ENCODE assay signal across 24 mouse cellular contexts in genomic region chr10:126299962-126300361, GRCm38 (mm10).
DNase-seq lines count a peak whose midpoint lies in the region; ATAC-seq lines count a peak whose summit lies in the region.
"Had no signal": no experiment of that assay in that cellular context is flagged by ENCODE, and none has a peak within 500 bp of the region (broad histone marks: within the 10 kb centered on the region; RNA-seq: fewer than 3 reads in every experiment).

No protein-coding gene starts in this region.

- DNase-seq in forebrain, embryonic 11.5 days (ENCODE audit: low spot score), result no peak
- peak; percentile 41 for DNase-seq in right cerebral cortex, postnatal 4 days
- DNase-seq in right cerebral cortex, postnatal 14 days, result no peak
- no peak for DNase-seq in spleen, adult 18-20 months
- DNase-seq: adrenal gland, adult 2 months; adrenal gland, postnatal 14 days; cerebellum, adult 18-20 months; cerebellum, adult 9-10 months; cerebellum, postnatal 14 days; gastrocnemius, postnatal 10 days; gastrocnemius, postnatal 36 days; heart, postnatal 36 days; kidney, adult 11 months; kidney, adult 8-10 months had no signal

- no peaks in the 10 kb centered on the region for H3K36me3 ChIP-seq in forebrain, embryonic 15.5 days
- H3K36me3 ChIP-seq in forebrain, embryonic 11.5 days (ENCODE audit: control insufficient read depth, insufficient read depth, low read length), result no peaks in the 10 kb centered on the region
- H3K36me3 ChIP-seq in forebrain, embryonic 16.5 days (ENCODE audit: control insufficient read depth, insufficient read depth), result no peaks in the 10 kb centered on the region
- H3K36me3 ChIP-seq: embryonic facial prominence, embryonic 12.5 days; embryonic facial prominence, embryonic 15.5 days; hindbrain, embryonic 10.5 days had no signal

- no peak overlapping the region for H3K4me2 ChIP-seq in forebrain, embryonic 15.5 days (replicated peaks)
- no peak overlapping the region for H3K4me2 ChIP-seq in forebrain, embryonic 11.5 days (ENCODE audit: low read depth, low read length, severe bottlenecking)
- H3K4me2 ChIP-seq in forebrain, embryonic 16.5 days (ENCODE audit: low read length), result no peak overlapping the region
- H3K4me2 ChIP-seq: embryonic facial prominence, embryonic 12.5 days; embryonic facial prominence, embryonic 15.5 days; heart, embryonic 11.5 days; hindbrain, embryonic 14.5 days had no signal

- H3K9me3 ChIP-seq in forebrain, embryonic 15.5 days, result no peaks in the 10 kb centered on the region
- no peaks in the 10 kb centered on the region for H3K9me3 ChIP-seq in forebrain, embryonic 11.5 days (ENCODE audit: control insufficient read depth, low read length)
- H3K9me3 ChIP-seq in forebrain, embryonic 16.5 days (ENCODE audit: control insufficient read depth, low read length), result no peaks in the 10 kb centered on the region
- H3K9me3 ChIP-seq: embryonic facial prominence, embryonic 12.5 days; embryonic facial prominence, embryonic 15.5 days; hindbrain, embryonic 10.5 days had no signal

- H3K27me3 ChIP-seq in forebrain, embryonic 15.5 days, result no peaks in the 10 kb centered on the region
- no peaks in the 10 kb centered on the region for H3K27me3 ChIP-seq in forebrain, embryonic 11.5 days (ENCODE audit: control insufficient read depth, insufficient read depth, low read length)
- H3K27me3 ChIP-seq in forebrain, embryonic 16.5 days (replicated peaks; ENCODE audit: control insufficient read depth, insufficient read depth, low read length), result no peaks in the 10 kb centered on the region
- H3K27me3 ChIP-seq: embryonic facial prominence, embryonic 12.5 days; embryonic facial prominence, embryonic 15.5 days had no signal

- ATAC-seq in forebrain, embryonic 15.5 days (replicated peaks), result peak; percentile 70; the same call in 1 of the 2 replicates
- no peak for ATAC-seq in forebrain, embryonic 11.5 days (replicated peaks; ENCODE audit: low FRiP score)
- peak; percentile 67 for ATAC-seq in forebrain, embryonic 16.5 days
- ATAC-seq: CD4-positive, CD25-positive, alpha-beta regulatory T cell, adult 4 months; hindbrain, postnatal 0 days; inflammation-experienced regulatory T-cells, adult 6 months had no signal

- no peak overlapping the region for H3K4me3 ChIP-seq in forebrain, embryonic 15.5 days
- H3K4me3 ChIP-seq in forebrain, embryonic 11.5 days (ENCODE audit: low read depth, low read length), result no peak overlapping the region
- no peak overlapping the region for H3K4me3 ChIP-seq in forebrain, embryonic 16.5 days (replicated peaks; ENCODE audit: low read length)
- H3K4me3 ChIP-seq: embryonic facial prominence, embryonic 12.5 days; embryonic facial prominence, embryonic 15.5 days; hindbrain, embryonic 10.5 days had no signal

- H3K9ac ChIP-seq in forebrain, embryonic 15.5 days (replicated peaks), result no peak overlapping the region
- no peak overlapping the region for H3K9ac ChIP-seq in forebrain, embryonic 11.5 days (ENCODE audit: low read length)
- H3K9ac ChIP-seq in forebrain, embryonic 16.5 days (replicated peaks; ENCODE audit: low read depth, low read length), result no peak overlapping the region
- H3K9ac ChIP-seq: embryonic facial prominence, embryonic 12.5 days; embryonic facial prominence, embryonic 15.5 days; hindbrain, embryonic 14.5 days had no signal

- no peak overlapping the region for H3K27ac ChIP-seq in forebrain, embryonic 15.5 days (replicated peaks)
- H3K27ac ChIP-seq in forebrain, embryonic 11.5 days (ENCODE audit: low read depth, low read length), result no peak overlapping the region
- no peak overlapping the region for H3K27ac ChIP-seq in forebrain, embryonic 16.5 days (ENCODE audit: low read length)
- H3K27ac ChIP-seq: embryonic facial prominence, embryonic 12.5 days; embryonic facial prominence, embryonic 15.5 days; hindbrain, embryonic 10.5 days; hindbrain, embryonic 14.5 days; hindbrain, postnatal 0 days had no signal

- H3K4me1 ChIP-seq in forebrain, embryonic 15.5 days, result no peaks in the 10 kb centered on the region
- H3K4me1 ChIP-seq in forebrain, embryonic 11.5 days (replicated peaks; ENCODE audit: control insufficient read depth, insufficient read depth, low read length), result no peaks in the 10 kb centered on the region
- H3K4me1 ChIP-seq in forebrain, embryonic 16.5 days (replicated peaks; ENCODE audit: control insufficient read depth, insufficient read depth, low read length), result no peaks in the 10 kb centered on the region
- H3K4me1 ChIP-seq: embryonic facial prominence, embryonic 12.5 days; embryonic facial prominence, embryonic 15.5 days had no signal

- WGBS in forebrain, embryonic 15.5 days, result 78% methylated on average over 1 of the region's 1 CpGs
- 84% methylated on average over 1 of the region's 1 CpGs for WGBS in forebrain, embryonic 11.5 days
- WGBS in forebrain, embryonic 16.5 days, result 75% methylated on average over 1 of the region's 1 CpGs
